Mouse (Mus musculus): ENCODE results near the gene Gm11020.
"Not testable (repeated sequence)": the region's sequence is repeated elsewhere in the genome, so short reads cannot be mapped to it uniquely, and the experiment has no call there.

Gene Gm11020

GRCm38 (mm10) chr8:104321267-104321666 is at the start of gene Gm11020:
Gene Gm11020 (plus strand): TSS chr8:104321567.
- not testable (repeated sequence) for DNase-seq (ENCODE audit: low read depth, low spot score)

DNA sequence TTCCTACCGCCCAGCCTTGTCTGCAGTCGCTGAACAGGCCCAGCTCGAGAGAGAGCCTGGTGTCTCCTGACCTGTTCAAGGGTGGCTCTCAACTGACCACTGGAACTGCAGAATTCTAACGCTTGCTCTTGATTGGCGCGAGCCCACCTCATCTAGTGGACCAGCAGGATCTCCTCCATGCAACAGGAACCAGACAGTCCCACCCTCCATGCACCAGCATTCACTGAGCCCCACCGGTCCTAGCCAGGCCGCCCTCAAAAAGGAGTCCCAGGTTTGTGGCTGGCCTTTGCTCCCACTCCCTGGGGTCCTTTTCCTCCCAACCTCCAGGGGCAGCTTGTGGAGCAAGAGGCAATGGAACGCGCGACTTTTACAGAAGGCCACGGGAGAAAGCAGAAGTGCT is 28.3 kb upstream of the Gm11020 start, which contains the start of gene Cmtm2a:
Gene Cmtm2a (minus strand): TSS at position 101 of the 400 bp plus-strand sequence.
- DNase-seq (ENCODE audit: low read depth, low spot score): not testable (repeated sequence)

GRCm38 (mm10) chr8:104294396-104294795 is 27.0 kb upstream of the Gm11020 start:
- no peak for DNase-seq (ENCODE audit: low read depth, low spot score)

- DNase-seq (ENCODE audit: low read depth, low spot score): peak; percentile 2
Measured at GRCm38 (mm10) chr8:104301577-104301976, 19.8 kb upstream of the Gm11020 start.

- DNase-seq (ENCODE audit: low read depth, low spot score): not testable (repeated sequence)
Measured at GRCm38 (mm10) chr8:104302536-104302935, 18.8 kb upstream of the Gm11020 start.

GRCm38 (mm10) chr8:104304962-104305361 is 16.4 kb upstream of the Gm11020 start:
- DNase-seq (ENCODE audit: low read depth, low spot score): no peak

GRCm38 (mm10) chr8:104308341-104308740 is 13.0 kb upstream of the Gm11020 start:
- not testable (repeated sequence) for DNase-seq (ENCODE audit: low read depth, low spot score)

GRCm38 (mm10) chr8:104309441-104310155 is 11.8 kb upstream of the Gm11020 start, which contains the start of the genes Gm45711 and Cmtm1:
Gene Gm45711 (minus strand): TSS chr8:104310081.
Gene Cmtm1 (minus strand): TSS chr8:104310145.
- not testable (repeated sequence) for DNase-seq (ENCODE audit: low read depth, low spot score)

DNA sequence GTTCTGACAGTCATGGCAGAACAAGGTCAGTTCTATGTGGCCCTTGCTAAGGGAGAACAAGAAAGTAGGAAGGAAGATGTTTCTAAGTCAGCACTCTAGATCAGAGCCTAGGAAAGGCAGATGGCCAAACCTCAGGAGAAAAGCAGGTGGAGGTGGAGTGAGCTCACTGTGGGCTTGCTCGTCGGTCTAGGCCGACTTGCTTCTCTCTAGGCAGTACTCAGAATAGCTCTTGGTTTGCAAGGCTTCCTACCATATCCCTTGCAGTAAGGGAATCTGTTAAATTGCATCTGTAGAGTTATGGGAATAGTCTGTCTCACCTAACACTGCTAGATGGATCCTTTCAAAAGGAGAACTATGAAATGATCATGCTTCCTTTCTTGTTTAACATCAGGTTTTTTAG is 9.3 kb upstream of the Gm11020 start:
- DNase-seq (ENCODE audit: low read depth, low spot score): not testable (repeated sequence)

DNA sequence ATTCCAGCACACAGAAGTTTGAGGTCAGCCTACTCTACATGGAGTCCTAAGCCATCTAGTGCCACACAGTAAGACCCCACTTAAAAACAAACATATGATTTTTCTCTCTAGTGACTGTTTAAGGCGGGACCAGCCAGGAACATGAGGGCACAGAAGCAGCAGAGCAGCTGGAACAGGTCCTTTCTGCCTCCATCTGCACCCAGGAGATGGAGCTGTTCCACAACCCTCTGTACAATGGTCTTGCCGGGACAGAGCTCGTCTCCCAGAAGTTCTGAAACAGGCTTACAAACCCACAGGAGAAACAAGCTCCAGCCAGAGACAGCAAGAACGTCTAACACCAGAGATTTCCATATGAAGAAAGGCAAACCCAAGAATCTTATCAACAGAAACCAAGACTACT is 8.1 kb upstream of the Gm11020 start:
- DNase-seq (ENCODE audit: low read depth, low spot score): no peak

DNA sequence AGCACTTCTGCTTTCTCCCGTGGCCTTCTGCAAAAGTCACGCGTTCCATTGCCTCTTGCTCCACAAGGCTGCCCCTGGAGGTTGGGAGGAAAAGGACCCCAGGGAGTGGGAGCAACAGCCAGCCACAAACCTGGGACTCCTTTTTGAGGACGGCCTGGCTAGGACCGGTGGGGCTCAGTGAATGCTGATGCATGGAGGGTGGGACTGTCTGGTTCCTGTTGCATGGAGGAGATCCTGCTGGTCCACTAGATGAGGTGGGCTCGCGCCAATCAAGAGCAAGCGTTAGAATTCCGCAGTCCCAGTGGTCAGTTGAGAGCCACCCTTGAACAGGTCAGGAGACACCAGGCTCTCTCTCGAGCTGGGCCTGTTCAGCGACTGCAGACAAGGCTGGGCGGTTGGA is 563 bp downstream of the Gm11020 start, which contains the start of gene Cmtm2b:
Gene Cmtm2b (plus strand): TSS at position 301 of the 400 bp plus-strand sequence.
- not testable (repeated sequence) for DNase-seq (ENCODE audit: low read depth, low spot score)

DNA sequence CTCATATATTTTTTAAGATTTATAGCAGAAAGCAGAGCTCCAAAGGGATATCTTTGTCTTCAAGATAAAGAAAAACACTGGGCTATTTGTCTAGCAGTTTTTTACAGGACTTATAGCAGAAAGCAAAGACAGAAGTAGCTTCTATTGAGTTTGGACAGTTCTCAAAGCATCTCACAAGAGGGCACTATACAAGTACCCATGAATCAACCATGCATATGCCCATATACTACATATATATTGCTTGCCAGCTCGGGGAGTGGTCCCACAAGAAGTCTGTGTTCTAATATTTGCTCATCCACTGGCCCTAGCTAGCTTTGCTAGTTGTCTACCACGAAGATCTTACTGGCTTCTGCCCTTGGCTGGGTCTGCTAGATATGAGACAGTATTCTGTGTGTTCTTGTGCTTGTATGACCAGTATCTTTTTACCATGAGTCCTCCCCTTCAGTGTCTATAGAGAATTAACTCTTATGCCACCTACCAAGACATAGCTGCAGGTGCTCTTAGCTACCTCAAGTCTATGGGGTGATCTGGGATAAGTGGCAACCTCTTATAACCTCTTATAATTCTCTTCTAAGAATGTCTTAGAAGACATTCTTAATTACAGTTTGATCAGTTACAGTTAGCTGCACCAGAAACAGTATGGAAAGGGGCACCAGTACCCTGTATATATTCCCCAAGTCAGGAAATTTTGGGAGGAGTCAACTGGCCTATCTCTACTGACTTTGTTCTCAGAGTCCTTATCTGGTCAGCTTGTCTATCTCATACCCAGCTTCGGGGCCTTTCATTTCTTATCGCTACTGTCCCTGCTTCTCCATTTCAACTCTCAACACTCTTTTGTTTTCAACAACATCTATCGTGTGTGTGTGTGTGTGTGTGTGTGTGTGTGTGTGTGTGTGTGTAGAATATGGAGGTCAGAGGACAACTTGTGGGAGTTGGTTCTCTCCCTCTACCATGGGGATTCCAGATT is 11.6 kb downstream of the Gm11020 start:
- no peak for DNase-seq (ENCODE audit: low read depth, low spot score)

DNA sequence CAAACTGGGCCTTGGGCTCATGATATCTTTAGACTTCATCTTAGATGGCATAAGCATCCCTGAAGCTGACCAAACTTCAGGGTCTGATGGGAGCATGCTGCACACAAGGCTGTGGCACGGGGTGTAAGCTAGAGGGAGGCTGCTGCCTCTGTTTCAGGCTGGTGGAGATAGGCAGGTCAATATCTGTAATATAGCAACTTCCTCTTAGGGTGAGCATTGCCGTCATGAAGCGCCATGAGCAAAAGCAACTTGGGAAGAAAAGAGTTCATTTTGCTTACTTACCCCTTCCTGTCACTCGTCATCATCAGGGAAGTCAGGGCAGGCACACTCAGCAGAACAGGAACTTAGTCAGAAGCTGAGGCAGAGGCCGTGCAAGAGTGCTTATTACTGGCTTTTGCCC is 12.4 kb downstream of the Gm11020 start:
- no peak for DNase-seq (ENCODE audit: low read depth, low spot score)

GRCm38 (mm10) chr8:104334196-104334595 is 12.8 kb downstream of the Gm11020 start:
- no peak for DNase-seq (ENCODE audit: low read depth, low spot score)

DNA sequence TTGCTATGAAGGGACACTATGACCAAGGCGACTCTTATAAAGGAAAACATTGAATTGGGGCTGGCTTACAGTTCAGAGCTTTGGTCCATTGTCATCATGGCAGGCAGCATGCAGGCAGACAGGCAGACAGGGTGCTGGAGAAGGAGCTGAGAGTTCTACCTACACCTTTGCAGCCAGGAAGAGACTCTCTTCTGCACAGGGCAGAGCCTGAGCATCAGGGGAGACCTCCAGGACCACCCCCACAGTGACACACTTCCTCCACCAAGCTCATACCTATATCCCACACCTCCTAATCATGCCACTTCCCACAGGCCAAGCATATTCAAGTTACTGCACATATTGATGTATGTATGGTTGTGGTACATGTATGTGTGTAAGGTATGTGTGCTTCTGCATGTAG is 15.4 kb downstream of the Gm11020 start:
- DNase-seq (ENCODE audit: low read depth, low spot score): no peak

GRCm38 (mm10) chr8:104337890-104338289 is 16.5 kb downstream of the Gm11020 start:
- DNase-seq (ENCODE audit: low read depth, low spot score): no peak

- DNase-seq (ENCODE audit: low read depth, low spot score): no peak
Measured at GRCm38 (mm10) chr8:104339229-104339982, 18.0 kb downstream of the Gm11020 start, which contains the start of gene Cmtm3. Gene Cmtm3 (plus strand): TSS chr8:104339410.

DNA sequence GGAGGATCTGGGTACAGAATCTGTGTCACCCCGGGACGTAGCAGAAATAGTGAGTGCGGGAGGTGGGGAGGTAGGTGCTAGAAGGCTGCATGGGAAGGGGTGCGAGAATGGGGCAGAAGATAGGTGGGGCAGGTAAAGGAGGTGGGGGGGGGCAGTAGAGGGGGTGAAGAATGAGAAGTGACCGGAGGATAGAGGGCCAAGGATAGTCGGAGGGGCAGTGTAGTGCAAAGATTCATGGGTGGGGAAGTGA is 18.5 kb downstream of the Gm11020 start:
- DNase-seq (ENCODE audit: low read depth, low spot score): no peak

DNA sequence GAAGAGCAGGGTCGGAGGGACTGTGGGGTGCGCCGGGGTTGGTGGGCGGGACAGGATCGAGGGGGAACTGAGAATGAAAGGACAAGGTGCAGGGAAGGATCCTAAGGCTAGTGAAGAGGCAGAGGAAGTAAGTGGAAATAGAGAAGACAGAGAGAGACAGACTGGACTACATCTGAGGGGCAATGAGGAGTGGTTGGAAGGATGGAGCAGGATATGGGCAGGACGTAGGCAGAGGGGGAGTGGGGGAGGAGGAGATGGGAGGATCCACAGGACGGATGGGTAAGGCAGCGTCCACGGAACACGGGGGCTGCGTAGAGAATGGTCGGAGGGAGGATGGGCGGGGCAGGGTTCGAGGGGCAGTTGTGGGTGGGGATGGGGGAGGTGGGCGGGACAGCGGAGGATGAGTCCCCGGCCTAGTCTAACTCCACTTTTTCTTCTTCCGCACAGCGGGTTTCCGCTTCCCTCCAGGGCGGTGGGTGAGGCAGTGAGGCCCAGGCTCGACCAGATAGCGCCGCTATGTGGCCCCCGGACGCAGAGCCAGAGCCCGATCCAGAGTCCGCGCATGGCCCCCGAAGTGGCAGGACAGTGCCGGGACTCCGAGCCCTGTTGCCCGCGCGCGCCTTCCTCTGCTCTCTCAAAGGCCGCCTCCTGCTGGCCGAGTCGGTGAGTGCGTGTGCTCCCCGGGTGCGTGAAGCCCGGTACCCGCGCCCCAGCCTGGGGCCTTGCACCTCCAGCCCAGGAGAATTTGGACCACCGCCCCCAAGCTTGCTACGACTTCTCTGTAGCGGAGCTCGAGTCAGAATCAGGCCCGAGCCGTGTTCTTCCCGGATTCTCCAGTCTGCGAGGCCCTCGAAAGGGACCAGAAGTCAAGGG is 19.1 kb downstream of the Gm11020 start:
- peak; percentile 69 for DNase-seq (ENCODE audit: low read depth, low spot score)

DNA sequence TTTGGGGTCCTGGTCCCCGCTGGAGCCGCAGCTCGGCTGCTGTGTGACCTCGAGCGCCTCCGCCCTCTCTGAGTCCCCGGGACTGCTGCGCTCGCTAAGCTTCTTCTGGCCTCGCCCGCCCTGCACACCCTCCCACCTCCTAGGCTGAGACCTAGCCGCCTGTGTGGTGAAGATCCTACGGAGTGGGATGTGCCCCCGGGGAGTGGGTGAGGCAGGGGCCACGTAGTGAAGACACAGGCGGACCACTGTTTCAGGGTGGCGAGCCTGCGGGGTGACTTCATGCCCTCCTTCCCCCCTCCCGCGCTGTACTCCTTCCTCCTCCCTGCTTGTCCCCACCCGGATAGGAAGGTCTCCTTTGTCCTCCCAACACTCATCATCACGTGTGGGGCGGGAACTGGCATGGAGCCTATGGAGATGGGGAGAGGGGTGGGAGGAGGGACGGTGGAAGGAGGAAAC is 19.8 kb downstream of the Gm11020 start:
- DNase-seq (ENCODE audit: low read depth, low spot score): peak; percentile 66

DNA sequence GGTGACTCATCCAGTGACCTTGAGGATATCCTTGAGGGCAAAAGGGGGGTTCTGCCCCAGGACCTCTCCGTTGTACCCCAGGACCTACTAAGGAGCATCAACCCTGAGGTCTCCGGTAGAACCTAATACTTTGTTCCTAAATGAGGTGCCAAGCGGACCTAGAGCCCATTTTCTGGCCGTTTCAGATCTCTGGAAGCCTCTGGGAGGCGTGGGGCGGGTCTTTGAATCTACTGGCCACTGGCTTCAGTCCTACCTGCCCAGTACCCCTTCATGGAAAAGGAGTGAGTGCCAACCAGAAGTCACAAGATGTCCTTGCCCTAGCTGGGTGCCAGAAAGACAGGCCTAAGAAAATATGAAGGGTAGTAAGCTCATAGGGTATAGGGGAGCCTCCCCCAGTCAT is 20.3 kb downstream of the Gm11020 start:
- DNase-seq (ENCODE audit: low read depth, low spot score): no peak
